Mouse (Mus musculus): Measurements from ENCODE around the gene Ccdc115. TPM values are rescaled to one million over a fixed set of nuclear protein-coding genes. Genes with fewer than 3 reads are reported as not detected.

The Ccdc115 gene
- total RNA-seq, 1 experiment from 2014 or later: 17.6 TPM

Small RNAs within 50 kb of the gene (microRNA-seq; reads per million reads assigned to microRNA genes)
- gene Mir5103: 0 reads per million in 2 experiments

Other genes with a start within 250 kb of the Ccdc115 start
- 58.6 and 61.7 TPM in 2 replicates for gene Imp4, start 179 bp upstream of the Ccdc115 start, total RNA-seq (2021)
- 4.7 and 8.0 TPM in 2 replicates for gene Ptpn18, start 20.1 kb upstream of the Ccdc115 start, total RNA-seq (2021)
- gene Prss39, start 58.7 kb upstream of the Ccdc115 start, total RNA-seq (2021): not detected in 2 replicates
- not detected in 2 replicates for gene Cfc1, start 96.0 kb upstream of the Ccdc115 start, total RNA-seq (2021)
- not detected in 2 replicates for gene Prss40, start 121.3 kb upstream of the Ccdc115 start, total RNA-seq (2021)
- gene Amer3, start 140.0 kb upstream of the Ccdc115 start, total RNA-seq (2021): 0.73 and 1.4 TPM in 2 replicates

All from adrenal gland, postnatal 25 days (tissue).